Mouse (Mus musculus) testis, postnatal 14 days (tissue): ENCODE results near the gene 4933414I15Rik.

Source experiments
- DNase-seq: peaks from one replicate; pipeline ENCODE4 v3.0.0; 2021; ENCODE audit warnings: low spot score

Gene 4933414I15Rik

GRCm38 (mm10) chr11:50943506-50943905 is at the start of gene 4933414I15Rik:
4933414I15Rik (minus strand) TSS chr11:50943765.
- DNase-seq, result no peak

GRCm38 (mm10) chr11:50981667-50982066 is 38.1 kb upstream of the 4933414I15Rik start, which contains the start of gene Olfr1377:
Olfr1377 (plus strand) TSS chr11:50981967.
- no peak for DNase-seq

GRCm38 (mm10) chr11:50977216-50977615 is 33.7 kb upstream of the 4933414I15Rik start:
- DNase-seq, result no peak

- no peak for DNase-seq
These were observed 22.7 kb upstream of the 4933414I15Rik start, which contains the start of gene Olfr1378 for GRCm38 (mm10) chr11:50966230-50966629. Olfr1378 (plus strand) TSS chr11:50966530.

GRCm38 (mm10) chr11:50964886-50965285 is 21.3 kb upstream of the 4933414I15Rik start:
- no peak for DNase-seq

- DNase-seq, result no peak
These were observed 10.1 kb upstream of the 4933414I15Rik start, which contains the start of gene Prop1 for GRCm38 (mm10) chr11:50953665-50954064. Prop1 (minus strand) TSS chr11:50953765.

GRCm38 (mm10) chr11:50952290-50952689 is 8.7 kb upstream of the 4933414I15Rik start:
- no peak for DNase-seq

GRCm38 (mm10) chr11:50942386-50942785 is 1.2 kb downstream of the 4933414I15Rik start:
- DNase-seq, result no peak

- no peak for DNase-seq
These were observed 3.8 kb downstream of the 4933414I15Rik start for GRCm38 (mm10) chr11:50939621-50940366.

- no peak for DNase-seq
These were observed 5.1 kb downstream of the 4933414I15Rik start for GRCm38 (mm10) chr11:50938435-50938834.

- no peak for DNase-seq
These were observed 11.5 kb downstream of the 4933414I15Rik start for GRCm38 (mm10) chr11:50932040-50932439.

- DNase-seq, result peak; percentile 67
These were observed 12.1 kb downstream of the 4933414I15Rik start, which contains the start of gene Zfp354b for GRCm38 (mm10) chr11:50931451-50931866. Zfp354b (minus strand) TSS chr11:50931633.

- no peak for DNase-seq
These were observed 12.5 kb downstream of the 4933414I15Rik start for GRCm38 (mm10) chr11:50931021-50931420.

GRCm38 (mm10) chr11:50930469-50931014 is 13.0 kb downstream of the 4933414I15Rik start:
- DNase-seq, result no peak

GRCm38 (mm10) chr11:50915671-50916320 is 27.8 kb downstream of the 4933414I15Rik start, which contains the start of gene Zfp2:
Zfp2 (minus strand) TSS chr11:50916165.
- DNase-seq, result peak; percentile 89

- DNase-seq, result no peak
These were observed 29.1 kb downstream of the 4933414I15Rik start for GRCm38 (mm10) chr11:50914461-50914860.

GRCm38 (mm10) chr11:50913301-50913700 is 30.3 kb downstream of the 4933414I15Rik start:
- no peak for DNase-seq

GRCm38 (mm10) chr11:50908136-50908535 is 35.4 kb downstream of the 4933414I15Rik start:
- no peak for DNase-seq

GRCm38 (mm10) chr11:50897359-50897758 is 46.2 kb downstream of the 4933414I15Rik start:
- DNase-seq, result no peak

GRCm38 (mm10) chr11:50892441-50892840 is 51.1 kb downstream of the 4933414I15Rik start:
- no peak for DNase-seq
